19 mouse cellular contexts compared by ENCODE assay signal in genomic region chr12:16837766-16838165, GRCm38 (mm10). TPM values are rescaled to one million over a fixed set of nuclear protein-coding genes. Genes with fewer than 3 reads are reported as not detected.
DNase-seq lines count a peak whose midpoint lies in the region; ATAC-seq lines count a peak whose summit lies in the region.
"Had no signal": no experiment of that assay in that cellular context is flagged by ENCODE, and none has a peak within 500 bp of the region (broad histone marks: within the 10 kb centered on the region; RNA-seq: fewer than 3 reads in every experiment).

No protein-coding gene starts in this region.

- peak; percentile 34 for DNase-seq in gastrocnemius, postnatal 14 days
- no peak for DNase-seq in gastrocnemius, postnatal 4 days (ENCODE audit: low spot score in 2 of 2)
- DNase-seq in kidney, postnatal 14 days = peak; percentile 27
- no peak for DNase-seq in kidney, adult 11 months
- peak; percentile 65 for DNase-seq in adrenal gland, postnatal 10 days
- peak; percentile 36 for DNase-seq in brain, adult 2 months (ENCODE audit: low read depth, low spot score)
- DNase-seq: cerebellum, adult 2 months; cerebellum, postnatal 14 days; forebrain, postnatal 0 days; gastrocnemius, postnatal 10 days; heart, postnatal 10 days; kidney, adult 2 months; layer of hippocampus, adult 9-11 months; right cerebral cortex, postnatal 25 days; thymus, postnatal 36 days had no signal

- intact Hi-C loops in gastrocnemius, postnatal 14 days (cut with DNase I; ENCODE audit: low total_unique reads) = no loop called here

- no peak for ATAC-seq in activated CD4-positive, CD25-positive, alpha-beta regulatory T cell, adult 4 months
- ATAC-seq: forebrain, postnatal 0 days; midbrain, embryonic 15.5 days had no signal

RNA-seq across cellular contexts. Expression of gene E2f6, which starts 27.0 kb away (rescaled TPM):
- 10 to 100 TPM; 55.0 to 62.3 TPM for total RNA-seq in gastrocnemius, postnatal 14 days (2021)
- total RNA-seq in gastrocnemius, postnatal 4 days (2021) = 10 to 100 TPM; 53.1 to 57.7 TPM
- total RNA-seq in adrenal gland, postnatal 10 days (2021) = 10 to 100 TPM; 27.5 to 43.8 TPM
- 1 to 10 TPM; 3.3 to 3.6 TPM for polyA plus RNA-seq in activated CD4-positive, CD25-positive, alpha-beta regulatory T cell, adult 4 months (2017; shearing (Covaris generic))

RNA-seq across cellular contexts. Expression of gene Greb1, which starts 37.1 kb away (rescaled TPM):
- total RNA-seq in gastrocnemius, postnatal 14 days (2021) = 1 to 10 TPM in 1 of 2 experiments, under 1 TPM in 1; 0.70 to 1.1 TPM
- total RNA-seq in gastrocnemius, postnatal 4 days (2021) = under 1 TPM; 0.39 to 0.98 TPM
- total RNA-seq in adrenal gland, postnatal 10 days (2021) = 10 to 100 TPM; 19.3 to 37.1 TPM
- polyA plus RNA-seq in activated CD4-positive, CD25-positive, alpha-beta regulatory T cell, adult 4 months (2017; shearing (Covaris generic)) = under 1 TPM in 1 of 2 experiments, not detected in 1; 0.12 TPM
- total RNA-seq: hematopoietic stem cell, adult 5-6 weeks; neutrophil, adult 5-6 weeks had no signal

RNA-seq across cellular contexts. Expression of gene Rock2, which starts 56.9 kb away (rescaled TPM):
- 10 to 100 TPM; 71.6 to 76.3 TPM for total RNA-seq in gastrocnemius, postnatal 14 days (2021)
- 100 to 1,000 TPM; 122 to 125 TPM for total RNA-seq in gastrocnemius, postnatal 4 days (2021)
- total RNA-seq in adrenal gland, postnatal 10 days (2021) = 10 to 100 TPM; 49.0 to 67.2 TPM
- polyA plus RNA-seq in activated CD4-positive, CD25-positive, alpha-beta regulatory T cell, adult 4 months (2017; shearing (Covaris generic)) = 10 to 100 TPM; 10.8 to 11.3 TPM

Comparison
In these comparisons a context has a peak if more than half of its experiments do, and no peak if none do; other contexts are left out.
1. DNase-seq: peak in gastrocnemius, postnatal 14 days (single experiment), kidney, postnatal 14 days (single experiment), adrenal gland, postnatal 10 days (single experiment) and brain, adult 2 months (single experiment); none in gastrocnemius, postnatal 4 days (0 of 2) and kidney, adult 11 months (single experiment).
2. RNA of gene Greb1, which starts 37.1 kb away (total RNA-seq): 19.3 to 37.1 TPM in adrenal gland, postnatal 10 days; 0.70 to 1.1 TPM in gastrocnemius, postnatal 14 days and 0.39 to 0.98 TPM in gastrocnemius, postnatal 4 days; every median in the first group is over 4 times any median in the second.